Mouse (Mus musculus) frontal cortex, adult (tissue): ENCODE measurements around the gene Nrxn1.
A peak's percentile ranks its signal among the peaks of the same experiment; 100 is the strongest.

ENCODE experiments used
- ATAC-seq: cut with Nextera tagmentation; 2 replicates; pipeline ENCODE4 v1.9.2; 2017; ENCODE audit warnings: mild to moderate bottlenecking, moderate library complexity, mixed read lengths; ENCODE audit not compliant: low TSS enrichment

Nrxn1 gene

DNA sequence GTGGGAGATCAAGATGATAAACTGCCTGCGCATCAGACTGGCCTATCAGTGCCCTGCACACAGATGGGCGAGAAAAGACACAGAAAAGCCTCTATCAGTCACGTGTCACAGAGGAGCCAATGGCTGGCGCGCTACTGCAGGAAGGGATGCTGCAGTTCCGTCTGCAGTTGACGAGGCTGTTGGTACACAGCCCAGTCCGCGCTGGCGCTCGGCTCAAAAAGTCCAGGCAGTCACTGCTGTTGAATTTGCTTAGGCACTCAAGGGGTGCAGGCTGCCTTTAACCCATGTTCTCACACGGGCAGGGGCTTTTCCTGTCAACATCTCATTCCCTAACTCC lies 1004.6 kb downstream of the Nrxn1 start:
- peak; percentile 94 for ATAC-seq

DNA sequence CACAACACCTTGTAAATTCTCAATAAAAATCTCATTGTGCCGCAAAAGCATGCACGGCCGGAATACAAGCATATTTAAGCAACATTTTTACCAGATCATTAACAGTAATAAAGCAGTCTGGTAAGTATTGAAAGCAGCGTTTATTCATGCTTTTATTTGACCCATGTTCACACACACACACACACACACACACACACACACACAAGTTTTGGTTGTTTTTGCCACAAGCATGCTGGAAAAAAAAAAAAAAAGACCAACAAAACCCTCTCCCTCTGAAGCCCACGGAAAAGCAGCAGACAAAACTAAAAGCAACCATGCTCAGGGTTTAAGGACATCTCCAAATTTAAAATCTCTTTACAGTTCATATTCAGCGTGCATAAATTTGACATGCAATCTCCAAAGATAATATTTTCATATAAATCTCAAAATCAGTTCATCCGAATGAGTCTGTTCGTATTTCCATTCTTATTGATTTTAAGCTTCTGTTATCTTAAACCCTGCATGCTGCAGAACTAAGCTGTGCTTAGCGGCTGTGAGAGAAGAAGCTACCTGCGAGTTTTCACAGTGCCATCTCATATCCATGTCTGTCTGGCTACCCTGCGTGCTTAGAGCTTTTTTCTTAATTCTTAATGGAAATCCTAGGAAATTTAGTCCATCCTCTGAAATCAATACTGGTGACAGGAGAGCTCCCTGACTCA lies 1005.1 kb downstream of the Nrxn1 start:
- peak; percentile 48 for ATAC-seq

GRCm38 (mm10) chr17:90086826-90087225 lies 1006.0 kb downstream of the Nrxn1 start:
- ATAC-seq, result peak; percentile 46

GRCm38 (mm10) chr17:90079003-90079402 lies 1013.9 kb downstream of the Nrxn1 start:
- no peak for ATAC-seq

GRCm38 (mm10) chr17:90078488-90078887 lies 1014.4 kb downstream of the Nrxn1 start:
- no peak for ATAC-seq

- no peak for ATAC-seq
Observed at GRCm38 (mm10) chr17:90062866-90063265, 1030.0 kb downstream of the Nrxn1 start.

DNA sequence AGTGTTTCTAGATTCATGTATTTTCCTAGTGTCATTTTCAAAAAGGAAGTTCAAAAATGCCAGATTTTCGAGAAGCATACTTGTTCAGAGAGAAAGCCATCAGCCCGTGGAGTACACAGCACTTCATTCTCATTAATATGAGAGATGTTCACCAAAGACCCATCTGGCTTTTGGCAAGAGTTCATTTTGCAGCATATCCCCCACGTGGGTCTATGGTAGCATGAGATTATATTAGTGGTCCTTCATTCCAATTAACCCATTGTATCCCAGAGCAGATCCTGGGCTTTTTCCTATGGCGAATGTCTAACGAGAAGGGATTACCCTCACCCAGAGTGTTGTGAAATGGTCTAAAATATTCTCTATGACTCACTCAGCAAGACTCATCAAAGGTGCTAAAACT lies 1032.0 kb downstream of the Nrxn1 start:
- ATAC-seq, result peak; percentile 71

DNA sequence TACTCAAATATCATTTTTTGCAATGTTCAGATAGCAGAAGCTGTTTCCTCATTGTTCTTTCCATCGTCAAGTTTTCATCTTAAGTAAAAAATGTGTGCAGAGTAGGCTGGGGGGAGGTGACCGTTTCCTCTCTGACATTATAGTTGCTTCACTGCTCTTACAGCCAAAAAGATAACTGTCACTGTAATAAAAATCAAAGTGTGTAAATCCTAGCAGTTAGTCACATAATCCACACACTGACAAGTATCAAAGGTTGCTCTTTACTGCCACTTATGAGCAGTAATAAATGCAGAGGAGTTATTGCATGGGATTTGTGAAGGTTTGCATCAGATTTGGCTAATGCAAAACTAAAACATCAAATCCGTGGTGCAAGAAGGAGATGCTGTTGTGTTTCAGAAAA lies 1032.7 kb downstream of the Nrxn1 start:
- ATAC-seq, result no peak

DNA sequence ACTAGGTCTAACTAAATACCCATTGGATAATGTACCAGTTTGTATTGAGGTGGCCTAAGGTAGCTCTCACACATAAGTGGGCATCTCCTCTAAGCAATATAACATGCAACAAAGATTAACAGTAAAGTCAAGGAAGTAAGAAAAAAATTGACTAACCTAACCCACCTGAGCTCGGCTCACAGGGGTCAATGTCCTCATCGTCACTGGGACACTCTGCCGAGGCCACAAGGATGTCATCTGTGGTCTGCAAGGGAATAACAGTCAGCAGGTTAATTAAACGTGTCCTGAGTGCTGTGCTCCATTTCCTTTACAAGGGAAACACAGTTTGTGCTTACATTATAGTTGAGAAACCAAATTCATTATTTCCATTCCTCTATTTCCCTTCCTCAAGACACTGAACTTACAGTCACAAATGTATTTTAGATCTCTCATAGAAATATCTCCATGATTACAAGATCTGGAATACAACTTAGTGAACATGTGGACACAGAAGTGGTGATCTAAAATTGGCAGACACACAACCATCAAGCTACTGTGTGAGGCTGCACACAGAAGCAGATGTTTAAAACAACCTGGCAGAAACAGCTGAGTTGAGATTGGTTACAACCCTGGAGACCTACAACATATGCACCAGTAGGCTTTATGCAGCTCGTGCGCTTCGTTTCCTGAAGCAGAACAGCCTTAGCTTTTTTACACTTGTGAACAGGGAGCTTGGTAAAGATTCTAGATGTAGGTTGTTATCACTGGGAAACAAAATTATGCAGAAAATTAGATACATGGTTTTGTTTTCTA lies 1033.4 kb downstream of the Nrxn1 start:
- peak; percentile 26 for ATAC-seq

DNA sequence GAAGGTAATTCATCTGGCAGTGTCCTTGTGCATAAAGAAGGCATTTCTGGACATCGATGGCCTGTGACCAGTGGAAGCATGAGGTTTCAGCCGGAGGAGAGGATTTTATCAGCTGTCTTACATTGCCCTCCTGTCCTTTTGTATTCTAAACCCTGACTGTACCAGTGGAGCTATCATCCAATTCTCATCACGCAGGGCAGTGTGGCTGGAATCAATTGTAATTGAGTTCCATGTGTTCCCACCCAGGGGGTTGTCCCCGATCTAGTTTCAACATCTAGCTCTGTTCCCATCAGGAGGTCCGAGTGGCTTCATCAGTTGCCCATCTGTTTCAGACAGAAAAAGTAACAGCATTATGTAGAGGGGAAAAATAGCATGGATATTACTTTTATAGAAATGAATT lies 1038.6 kb downstream of the Nrxn1 start:
- no peak for ATAC-seq

DNA sequence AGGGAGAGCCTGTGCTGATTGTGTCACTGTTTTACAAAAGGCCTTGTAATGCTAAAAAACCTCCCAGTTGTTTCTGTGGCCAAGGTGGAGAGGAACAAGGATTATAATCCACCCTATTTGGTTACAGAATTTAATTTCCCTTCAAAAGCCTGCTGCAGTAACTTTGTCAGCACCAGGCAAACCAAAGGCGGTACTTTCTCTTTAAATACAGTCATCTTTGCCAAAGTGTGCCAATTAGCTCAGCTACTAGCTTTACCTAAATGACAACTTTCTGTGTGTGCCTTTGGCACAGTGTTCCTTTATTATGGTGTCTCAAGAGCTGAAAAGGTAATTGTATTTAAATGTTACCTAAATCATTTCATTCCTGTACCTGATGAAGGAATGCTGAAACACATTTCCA lies 1053.6 kb downstream of the Nrxn1 start:
- ATAC-seq, result no peak

- no peak for ATAC-seq
Observed at GRCm38 (mm10) chr17:90032416-90032815, 1060.5 kb downstream of the Nrxn1 start.

DNA sequence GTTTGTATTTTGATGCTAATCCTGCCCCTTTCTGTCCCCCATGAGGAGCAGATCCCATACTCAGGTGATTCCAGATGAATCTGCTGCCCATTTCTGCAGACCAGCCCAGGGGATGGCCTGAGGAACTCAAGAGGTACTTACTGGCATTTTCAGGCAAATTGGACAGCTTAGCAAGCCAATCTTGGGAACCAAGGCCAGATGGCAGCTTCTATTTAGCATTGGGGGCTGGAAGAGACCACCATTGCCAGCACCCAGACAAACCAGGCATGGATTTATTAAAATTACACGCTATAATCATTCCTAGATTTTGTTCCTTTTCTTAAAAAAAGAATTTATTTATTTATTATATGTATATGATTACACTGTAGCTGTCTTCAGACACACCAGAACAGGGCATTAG lies 1076.2 kb downstream of the Nrxn1 start:
- no peak for ATAC-seq

DNA sequence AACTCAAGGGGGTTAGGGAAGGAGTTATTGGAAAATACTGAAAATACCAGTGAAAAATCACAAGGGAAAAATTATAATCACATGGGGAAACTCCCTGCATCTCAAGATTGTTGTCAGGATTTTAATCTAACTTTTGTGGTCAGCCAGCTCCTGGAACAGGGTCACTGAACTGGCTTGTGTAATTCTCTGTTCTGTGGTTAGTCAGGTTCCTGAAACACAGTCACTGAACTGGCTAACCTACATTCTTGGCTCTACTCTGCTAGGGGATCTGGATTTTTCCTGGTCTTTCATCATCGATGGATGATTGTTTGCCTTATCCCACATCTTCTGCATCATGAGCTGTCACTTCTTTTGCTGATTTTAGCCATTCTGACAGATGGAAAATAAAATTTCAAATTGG lies 1081.1 kb downstream of the Nrxn1 start:
- ATAC-seq, result no peak

- ATAC-seq, result peak; percentile 91
Observed at GRCm38 (mm10) chr17:90007438-90008109, 1085.3 kb downstream of the Nrxn1 start.

DNA sequence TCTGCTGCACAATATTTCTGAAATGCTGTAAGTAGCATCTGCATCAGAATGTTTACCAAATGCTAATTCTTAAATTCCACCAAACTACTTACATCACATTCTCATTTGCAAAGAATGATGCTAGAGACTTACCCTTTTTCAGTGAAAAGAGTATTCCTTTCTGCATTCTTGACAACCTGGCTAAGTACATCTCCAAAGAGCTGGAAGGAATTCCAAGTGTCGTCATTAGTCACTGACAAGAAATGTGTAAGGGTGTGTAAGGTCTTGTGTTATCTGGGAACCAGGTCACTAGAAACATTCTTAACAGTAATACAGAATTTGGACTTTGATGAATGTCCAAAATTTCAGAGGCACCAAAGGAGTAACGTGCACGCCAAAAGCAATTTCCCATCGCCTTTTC lies 1102.2 kb downstream of the Nrxn1 start:
- ATAC-seq, result no peak
